1 mouse cellular context compared by ENCODE assay signal in genomic region chr16:4017466-4017865, GRCm38 (mm10). TPM values are rescaled to one million over a fixed set of nuclear protein-coding genes. Genes with fewer than 3 reads are reported as not detected.
"Had no signal": no experiment of that assay in that cellular context is flagged by ENCODE, and none has a peak within 500 bp of the region (broad histone marks: within the 10 kb centered on the region; RNA-seq: fewer than 3 reads in every experiment).

No protein-coding gene starts in this region.

RNA-seq across cellular contexts. Expression of gene Dnase1, which starts 19.3 kb away (rescaled TPM):
- polyA plus RNA-seq: macrophage had no signal
